Mouse (Mus musculus) left cerebral cortex, postnatal 4 days (tissue): Measurements from ENCODE around the gene Mark2. TPM values are rescaled to one million over a fixed set of nuclear protein-coding genes. Genes with fewer than 3 reads are reported as not detected.

Source experiments
- DNase-seq: peaks from one replicate; pipeline ENCODE4 v3.0.0-alpha.2; 2022
- intact Hi-C: fragments of 180-260 bp; cut with DNase I; formaldehyde crosslinking; loops from one replicate; pipeline ENCODE4 v1.15.1; 2025
- total RNA-seq, 2 experiments: library from RNA; stranded (reverse); gene quantifications; 2 replicates each; pipeline ENCODE4 v1.2.3; 2021

The Mark2 gene
- total RNA-seq, 2 experiments from 2014 or later: 91.2 to 108 TPM

DNA sequence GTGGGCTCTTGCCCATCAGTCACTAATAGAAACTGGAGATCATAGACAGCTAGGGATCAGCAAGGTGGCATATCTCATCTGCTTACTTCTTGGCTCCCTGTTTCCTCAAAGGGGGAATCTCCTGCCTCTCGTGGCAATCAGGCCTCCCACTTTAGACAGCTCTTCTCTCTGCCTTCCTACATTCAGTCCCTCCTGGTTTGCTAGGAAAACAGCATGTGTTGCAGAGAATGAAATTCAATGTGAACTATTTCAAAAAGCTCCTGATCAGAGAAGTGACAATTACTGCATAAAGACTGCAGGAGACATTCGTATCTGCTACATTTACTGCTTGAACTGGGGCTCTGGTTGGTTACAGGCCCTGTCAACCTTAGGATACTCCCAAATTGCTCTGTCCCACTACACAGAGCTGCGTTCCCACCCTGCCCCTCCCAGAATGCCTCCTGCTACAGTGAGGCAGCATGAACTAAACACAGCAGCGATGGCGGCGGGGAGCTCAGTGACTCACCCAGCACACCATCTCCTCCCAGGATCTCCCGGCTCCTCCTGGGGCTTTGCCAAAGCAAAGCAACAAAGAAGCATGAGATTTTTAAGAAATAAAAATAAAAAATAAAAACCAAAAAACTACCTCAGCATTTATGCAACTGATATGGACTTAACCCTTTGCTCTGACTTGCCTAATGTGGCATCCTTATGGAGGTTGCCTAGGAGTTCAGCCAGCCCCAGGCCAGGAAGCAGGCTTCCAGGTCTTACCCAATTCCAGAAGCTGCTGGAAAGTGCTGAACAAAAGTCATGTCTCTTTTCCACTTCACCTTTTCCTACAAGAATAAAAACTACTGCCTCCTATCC is 39.8 kb downstream of the Mark2 start:
- intact Hi-C loops: no loop called here
- no peak for DNase-seq

DNA sequence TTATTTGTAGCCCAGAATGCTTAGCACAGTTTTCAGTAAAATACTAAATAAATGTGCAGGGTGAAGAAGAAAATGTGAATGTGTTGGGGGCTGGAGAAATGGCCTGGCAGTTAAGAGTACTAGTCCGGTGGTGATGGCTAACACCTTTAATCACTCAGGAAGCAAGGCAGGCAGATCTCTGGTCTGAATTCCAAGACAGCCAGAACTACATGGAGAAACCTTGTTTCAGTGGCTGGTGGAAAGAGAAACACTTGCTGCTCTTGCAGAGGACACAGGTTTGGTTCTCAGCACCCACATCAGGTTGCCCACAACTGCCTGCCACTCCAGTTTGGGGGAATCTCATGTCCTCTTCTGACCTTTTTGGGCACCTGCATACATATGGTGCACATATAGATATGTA is 41.6 kb downstream of the Mark2 start:
- intact Hi-C loops: no loop called here
- no peak for DNase-seq

DNA sequence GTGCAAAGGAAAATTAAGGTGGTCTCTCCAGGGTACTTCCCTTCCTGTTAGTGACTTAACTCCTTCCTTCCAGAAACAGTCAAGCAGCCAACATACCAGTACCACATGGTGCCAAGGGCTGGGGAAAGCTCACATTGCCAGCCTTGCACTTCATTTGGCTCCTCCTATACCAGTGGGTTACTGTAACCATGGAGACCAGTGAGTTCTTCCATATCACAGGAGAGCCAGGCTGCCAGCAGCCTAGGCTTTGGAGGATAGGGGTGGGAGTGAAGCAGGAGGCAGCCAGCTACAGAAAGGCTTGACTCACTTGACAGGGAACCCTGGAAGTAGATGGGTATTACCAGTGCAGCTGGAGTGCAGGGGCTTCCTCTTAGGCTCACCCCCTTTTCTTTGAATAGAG is 42.6 kb downstream of the Mark2 start:
- DNase-seq: peak; percentile 63
- intact Hi-C loops: no loop called here

DNA sequence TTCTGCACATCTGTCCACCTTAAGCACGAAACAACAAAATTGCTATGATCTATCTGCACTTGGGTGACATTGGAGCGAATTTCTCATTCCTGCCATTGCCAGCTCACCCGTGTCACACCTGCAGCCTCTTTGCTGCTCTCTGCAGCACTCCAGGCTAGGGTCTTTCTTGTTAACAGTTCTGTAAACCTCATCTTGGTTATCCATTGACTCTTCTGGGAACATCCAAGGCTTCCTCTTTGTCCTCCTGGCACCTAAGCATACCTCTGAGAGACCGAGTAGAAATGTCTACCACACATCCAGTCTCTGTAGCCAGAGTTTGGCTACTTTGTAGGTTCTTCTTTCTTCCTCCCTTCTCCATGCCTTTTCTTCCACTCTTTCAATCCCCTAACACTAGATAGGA is 45.7 kb downstream of the Mark2 start:
- no peak for DNase-seq
- intact Hi-C loops: no loop called here

DNA sequence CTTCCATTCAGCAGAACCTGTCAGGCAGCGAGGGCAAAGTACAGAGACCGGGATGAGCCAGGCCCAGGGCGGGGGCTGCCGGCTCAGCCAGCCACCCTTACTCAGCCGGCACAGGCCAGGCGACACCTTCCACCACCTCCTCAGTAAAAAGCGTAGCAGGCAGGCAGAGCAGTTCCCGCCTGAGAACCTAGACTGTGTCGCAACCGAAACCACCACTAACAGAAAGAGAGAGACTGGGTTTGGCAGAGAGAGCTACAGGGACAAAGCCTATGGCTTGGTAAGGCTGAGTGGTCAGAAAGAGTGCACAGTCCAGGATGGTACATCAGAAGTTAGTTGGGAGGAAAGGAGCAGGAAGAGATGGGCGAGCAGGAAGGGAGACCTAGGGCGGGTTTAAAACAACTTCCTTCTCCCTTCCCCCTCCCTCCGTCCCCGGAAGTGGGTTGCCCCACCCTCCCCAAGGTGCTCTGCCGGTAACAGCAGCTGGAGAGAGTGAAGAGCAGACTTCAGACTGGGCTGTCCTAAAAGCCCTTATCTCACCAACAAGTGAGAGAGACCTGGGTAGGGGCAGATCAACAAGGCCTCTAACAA is 46.5 kb downstream of the Mark2 start:
- DNase-seq: no peak
- intact Hi-C loops: no loop called here

DNA sequence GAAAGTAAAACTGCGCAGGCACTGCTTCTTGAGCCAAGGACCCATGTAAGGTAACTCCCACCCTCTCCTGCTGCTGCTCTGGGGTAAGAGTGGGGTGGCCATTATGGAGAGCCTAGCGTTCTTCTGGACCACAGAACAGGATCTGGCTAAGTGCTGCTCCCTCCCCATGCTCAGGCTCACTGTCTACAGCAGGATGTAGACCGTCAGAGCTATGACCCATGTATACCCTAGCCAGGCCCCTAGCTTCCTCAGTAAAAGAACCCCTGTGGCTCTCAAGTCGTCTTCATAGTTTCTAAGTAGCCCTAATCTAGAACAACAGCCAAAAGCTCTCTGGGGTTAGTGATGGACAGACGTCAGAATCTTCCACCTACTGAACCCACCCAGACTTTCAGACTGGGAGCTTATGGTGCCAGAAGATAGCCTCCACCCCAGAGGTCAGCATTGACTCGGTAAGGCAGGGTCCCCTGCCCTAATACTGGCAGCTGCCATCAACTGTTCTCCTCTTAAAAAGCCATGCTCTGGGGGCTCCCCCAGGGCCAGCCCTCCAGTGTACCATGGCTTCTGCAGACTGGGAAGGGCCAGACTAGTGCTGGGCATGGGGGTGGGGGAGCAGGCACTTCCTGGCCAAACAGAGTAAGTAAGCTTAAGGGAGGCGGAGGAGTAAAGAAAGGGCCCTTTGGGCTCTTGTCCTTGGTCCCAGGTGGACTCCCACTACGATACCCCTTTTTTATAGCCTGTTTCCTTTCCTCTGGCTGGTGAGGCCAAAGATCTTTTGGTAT is 47.4 kb downstream of the Mark2 start:
- intact Hi-C loops: no loop called here
- DNase-seq: no peak

DNA sequence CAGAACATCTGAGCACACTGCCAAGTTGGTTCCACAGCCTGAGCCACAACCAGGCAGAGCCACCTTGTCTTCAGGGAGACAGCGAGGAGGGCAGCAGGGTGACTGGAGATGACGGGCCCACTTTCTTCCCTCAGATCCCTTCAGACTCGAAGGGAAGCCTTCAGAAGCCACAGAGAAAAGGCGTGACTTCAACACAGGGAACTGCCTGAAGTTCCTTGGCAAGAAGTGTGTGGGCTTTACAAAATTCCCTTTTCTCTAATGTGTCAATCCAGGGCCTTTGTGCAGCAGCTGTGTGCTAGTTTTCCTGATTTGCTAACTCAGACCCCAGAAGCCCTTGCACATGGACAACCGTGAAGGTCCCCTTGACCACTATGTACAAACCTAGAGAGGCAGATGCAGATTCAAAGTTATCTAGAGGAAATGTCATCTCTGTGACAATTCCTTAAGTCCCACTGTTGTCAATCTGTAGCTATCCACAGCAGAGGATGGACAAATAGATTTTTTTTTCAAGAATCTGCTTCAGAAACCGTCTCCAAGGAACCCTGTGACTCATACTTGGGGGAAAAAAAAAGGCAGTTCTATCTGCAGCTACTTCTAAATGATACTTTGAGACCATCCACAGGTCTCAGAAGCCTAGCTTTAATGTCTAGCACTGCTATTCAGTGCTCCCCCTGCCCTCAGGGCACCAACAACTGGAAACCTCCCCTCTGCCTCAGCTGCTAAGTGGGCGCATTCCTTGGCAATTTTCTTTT is 49.5 kb downstream of the Mark2 start:
- no peak for DNase-seq
- intact Hi-C loops: no loop called here

DNA sequence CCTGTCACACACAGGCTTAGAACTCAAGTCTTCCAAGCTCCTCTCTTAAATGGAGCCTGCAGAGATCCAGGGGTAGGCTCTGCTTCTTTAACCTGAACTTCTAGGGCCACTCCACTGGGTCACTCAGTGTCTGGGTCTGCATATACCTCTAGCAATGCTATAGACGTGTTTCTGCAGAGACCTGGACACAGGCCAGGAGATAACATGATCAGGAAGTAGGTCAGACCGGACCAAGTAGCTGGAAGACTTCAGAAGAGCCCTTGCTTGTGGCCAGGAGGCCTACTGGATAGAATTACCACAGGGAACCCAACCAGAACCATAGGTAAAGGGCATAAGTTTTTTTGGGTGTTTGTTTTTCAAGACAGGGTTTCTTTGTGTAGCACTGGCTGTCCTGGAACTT is 51.9 kb downstream of the Mark2 start:
- intact Hi-C loops: no loop called here
- DNase-seq: no peak

DNA sequence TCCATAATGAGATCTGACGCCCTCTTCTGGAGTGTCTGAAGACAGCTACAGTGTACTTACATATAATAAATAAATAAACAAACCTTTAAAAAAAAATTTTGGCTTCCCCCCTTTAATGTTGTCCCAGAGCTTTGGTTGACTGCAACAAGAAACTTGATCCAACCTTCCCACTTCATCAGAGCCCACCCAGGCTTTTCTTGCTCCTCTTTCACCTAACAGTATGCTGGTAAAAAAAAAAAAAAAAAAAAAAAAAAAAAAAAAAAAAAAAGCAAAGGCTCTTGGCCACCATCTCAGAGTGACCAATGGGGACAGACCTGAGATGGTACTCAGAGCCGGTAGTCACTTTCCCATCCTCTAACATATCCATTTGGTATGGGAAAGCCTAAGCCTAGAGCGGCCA is 53.4 kb downstream of the Mark2 start:
- no peak for DNase-seq
- intact Hi-C loops: no loop called here

DNA sequence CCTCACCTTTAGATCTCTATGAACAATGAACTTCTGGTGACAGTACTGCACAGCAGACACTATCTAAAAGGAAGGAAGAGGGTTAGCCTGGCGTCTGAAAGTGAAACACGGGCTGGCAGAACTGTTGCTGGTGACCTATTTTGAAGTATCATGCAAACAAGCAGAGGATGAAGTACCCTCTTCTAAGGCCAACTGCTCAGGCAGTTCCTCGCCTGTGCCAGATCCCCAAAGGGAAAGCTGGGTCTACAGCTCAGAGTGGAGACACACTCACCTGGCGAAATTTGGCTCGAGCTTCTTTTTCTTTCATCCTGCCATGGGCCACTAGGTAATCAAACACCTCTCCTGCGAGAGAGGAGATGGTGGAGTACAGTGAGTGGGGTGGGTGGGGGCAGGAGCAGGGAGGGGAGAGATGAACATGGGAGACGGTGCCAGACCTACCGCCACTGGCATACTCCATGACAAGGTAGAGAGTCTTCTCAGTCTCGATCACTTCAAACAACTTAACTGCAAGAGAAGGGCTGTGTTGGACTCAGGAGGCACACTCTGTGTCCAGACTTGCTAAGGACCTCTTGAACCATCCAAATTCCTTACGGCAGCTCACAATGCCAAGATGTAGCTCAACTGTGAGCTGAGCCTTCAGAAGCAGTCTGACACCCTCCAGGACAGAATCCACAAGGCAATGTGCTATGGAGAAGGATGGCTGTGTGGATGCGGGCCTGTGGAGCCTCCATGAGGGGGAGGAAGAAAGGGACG is 54.9 kb downstream of the Mark2 start:
- DNase-seq: no peak

DNA sequence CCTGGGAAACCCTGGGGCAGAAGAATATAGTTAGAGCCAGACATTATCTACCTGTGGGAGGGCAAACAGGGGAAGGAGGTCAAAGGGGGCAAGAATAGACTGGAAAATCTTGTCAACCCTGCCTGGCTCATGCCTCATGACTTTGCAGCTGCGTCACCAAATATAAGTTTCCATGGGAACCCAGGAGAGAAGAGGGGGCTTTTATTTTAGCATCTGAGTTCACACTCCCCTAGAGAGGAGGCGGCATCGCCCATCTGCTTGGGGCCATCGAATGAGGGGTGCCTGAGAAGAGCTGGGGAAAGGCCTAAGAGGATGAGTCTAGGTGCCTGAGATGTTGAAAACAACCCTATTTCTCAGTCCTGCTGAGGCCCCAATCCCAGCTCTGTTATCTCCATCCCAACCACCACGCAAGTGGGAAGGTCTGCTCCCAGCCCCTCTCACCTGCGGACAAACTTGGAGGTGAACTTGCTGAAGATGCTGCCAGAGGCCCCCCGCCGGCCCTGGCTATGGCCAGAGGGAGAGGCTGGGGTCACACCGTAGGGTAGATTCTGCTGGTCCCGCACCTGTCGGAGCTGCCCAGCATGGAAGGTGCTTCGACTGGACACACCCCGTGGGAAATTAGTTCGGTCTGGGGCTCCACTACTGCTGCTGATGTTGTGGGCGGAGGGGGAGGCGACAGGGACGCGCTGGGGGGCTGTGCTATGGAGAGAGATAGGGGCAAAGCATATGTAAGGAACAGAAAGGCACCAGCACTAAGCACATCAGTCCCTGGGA is 60.9 kb downstream of the Mark2 start:
- intact Hi-C loops: no loop called here
- DNase-seq: no peak

More for the DNA sequence above, 54.9 kb downstream of the Mark2 start:
- intact Hi-C loops: no loop called here

DNA sequence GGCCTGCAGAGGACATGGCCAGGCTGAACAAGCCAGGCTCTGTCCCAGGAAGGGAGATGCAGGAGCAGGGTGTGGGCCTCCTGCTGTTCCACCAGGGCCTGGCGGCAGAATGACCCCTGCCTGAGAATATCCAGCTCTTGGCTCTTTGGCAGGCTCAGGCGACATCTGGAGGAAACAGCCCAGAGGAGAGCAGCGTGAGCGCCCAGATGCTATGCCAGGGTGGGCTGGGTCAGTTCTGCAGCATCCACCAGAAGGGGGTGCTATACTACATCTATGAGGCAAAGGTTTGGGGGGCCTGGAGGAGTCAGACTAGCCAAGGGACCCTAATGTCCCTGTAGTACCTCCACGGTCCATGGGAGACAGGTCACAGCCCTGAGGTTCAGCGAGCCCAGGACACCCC is 62.5 kb downstream of the Mark2 start:
- intact Hi-C loops: loop anchor here (5.0 kb wide), 1 partner anchor 58 kb away; no protein-coding TSS in a partner anchor
- DNase-seq: peak; percentile 69

DNA sequence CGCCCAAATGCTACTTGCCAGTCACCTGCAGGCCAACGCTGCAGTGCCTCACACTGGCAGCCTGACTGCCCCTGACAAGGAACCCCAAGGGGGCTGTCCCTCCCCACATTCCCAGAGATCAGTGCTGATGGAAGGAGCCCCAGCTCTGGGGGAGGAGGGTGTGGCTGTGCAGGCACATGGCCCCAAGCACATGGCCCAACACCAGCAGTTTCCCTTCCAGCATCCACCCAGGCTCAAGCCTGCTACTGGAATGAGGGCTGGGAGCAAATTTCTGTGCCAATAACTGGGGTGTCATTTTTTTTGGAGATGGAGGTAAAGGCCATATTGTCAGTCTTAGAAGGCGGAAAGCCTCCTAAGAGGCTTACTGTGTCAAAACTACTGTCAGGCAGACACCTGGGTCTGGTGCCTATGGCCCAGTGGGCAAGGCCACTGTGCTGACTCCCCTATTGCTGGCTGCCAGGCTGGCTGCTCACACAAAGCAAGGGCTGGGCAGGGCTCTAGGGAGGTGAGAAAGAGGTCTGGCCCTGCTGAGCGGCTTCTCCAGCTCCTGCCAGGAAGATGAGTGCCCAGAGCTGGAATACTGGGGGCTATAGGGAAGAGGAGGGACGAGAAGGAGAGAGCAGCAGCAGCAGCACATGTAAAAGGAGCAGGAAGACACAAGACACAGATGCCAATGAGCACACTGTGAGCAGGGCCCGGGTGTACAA is 63.3 kb downstream of the Mark2 start:
- intact Hi-C loops: loop anchor here (5.0 kb wide), 1 partner anchor 59 kb away; no protein-coding TSS in a partner anchor
- no peak for DNase-seq

DNA sequence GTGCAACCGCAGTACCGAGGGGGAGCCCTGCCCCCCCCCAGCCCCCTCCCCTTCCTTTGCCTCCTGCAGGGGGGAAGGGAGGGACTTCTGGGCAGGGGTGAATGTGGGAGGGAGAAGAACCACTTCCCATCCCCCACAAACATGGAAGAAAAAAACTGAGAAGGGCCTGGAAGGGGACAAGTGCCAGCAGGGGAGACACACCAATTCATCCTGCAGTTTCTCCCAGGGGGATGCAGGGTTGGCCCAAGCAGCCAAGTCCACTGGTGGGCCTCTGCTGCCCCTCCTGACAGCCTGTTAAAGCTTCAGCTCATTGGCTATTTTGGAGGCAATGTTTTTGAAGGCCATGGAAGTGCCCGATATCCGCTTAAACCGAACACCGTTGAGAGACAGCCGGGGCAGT is 64.9 kb downstream of the Mark2 start:
- intact Hi-C loops: loop anchor here (5.0 kb wide), 1 partner anchor 61 kb away; no protein-coding TSS in a partner anchor
- DNase-seq: peak; percentile 64

DNA sequence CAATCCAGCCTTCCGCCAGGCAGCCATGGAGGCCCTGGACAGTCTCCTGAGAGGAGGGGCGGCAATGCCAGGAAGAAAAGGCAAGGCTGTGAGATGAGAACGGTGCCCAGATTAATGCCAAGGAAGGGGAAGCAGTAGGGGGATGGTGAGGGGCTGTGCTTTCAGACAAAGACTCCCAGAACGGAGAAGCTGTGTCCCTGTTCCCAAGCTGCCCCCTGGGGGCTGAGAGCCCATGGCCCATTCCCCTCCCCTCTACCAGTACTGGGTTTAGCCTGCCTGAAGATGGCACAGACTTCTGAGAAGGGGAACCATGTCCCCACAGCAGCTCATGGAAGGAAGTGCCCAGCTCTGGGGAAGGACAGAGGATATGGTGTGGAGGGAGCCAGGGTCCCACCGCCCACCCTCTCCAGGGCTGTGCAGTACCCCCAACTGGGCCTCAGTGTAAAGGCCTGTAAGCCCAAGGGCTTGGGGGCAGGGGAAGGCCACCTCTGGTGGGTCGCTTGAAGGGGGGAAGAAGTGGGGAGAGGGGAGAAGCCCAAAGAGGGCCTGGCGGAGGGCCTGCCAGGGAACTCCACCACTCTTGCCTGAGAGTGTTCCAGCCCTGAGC is 65.5 kb downstream of the Mark2 start:
- intact Hi-C loops: loop anchor here (5.0 kb wide), 1 partner anchor 61 kb away; no protein-coding TSS in a partner anchor
- DNase-seq: peak; percentile 71

DNA sequence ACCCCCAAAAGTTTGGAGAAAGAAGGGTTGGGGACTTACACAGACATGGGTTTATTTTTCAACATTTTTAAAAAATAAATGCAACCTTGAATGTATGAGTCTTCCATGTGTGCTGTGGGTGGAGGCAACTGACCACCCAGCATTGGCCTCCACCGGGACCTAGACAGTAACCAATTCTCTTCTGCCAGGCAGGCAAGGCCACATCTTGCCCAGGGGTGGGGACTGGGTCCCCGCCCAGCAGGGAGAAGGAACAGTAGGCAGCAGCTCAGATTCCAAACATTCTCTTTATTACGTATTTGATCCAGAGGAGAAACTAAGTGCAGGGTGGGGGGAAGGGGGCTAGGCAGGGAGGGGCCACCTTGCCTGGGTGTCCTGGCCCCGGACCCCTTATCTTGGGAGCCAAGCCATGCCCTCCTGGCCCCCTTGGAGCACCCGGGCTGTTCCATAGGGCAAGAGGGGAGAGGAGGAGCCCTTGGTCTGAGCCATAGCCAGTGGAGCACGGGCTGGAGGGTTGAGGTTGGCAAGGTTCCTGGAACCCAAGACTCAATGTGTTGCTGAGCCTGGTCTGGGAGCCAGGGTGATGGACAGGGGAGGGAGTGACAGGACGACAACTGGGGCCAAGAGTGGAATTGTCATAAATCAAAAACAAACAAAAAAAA is 66.4 kb downstream of the Mark2 start:
- intact Hi-C loops: loop anchor here (5.0 kb wide), 1 partner anchor 62 kb away; no protein-coding TSS in a partner anchor
- DNase-seq: peak; percentile 77

DNA sequence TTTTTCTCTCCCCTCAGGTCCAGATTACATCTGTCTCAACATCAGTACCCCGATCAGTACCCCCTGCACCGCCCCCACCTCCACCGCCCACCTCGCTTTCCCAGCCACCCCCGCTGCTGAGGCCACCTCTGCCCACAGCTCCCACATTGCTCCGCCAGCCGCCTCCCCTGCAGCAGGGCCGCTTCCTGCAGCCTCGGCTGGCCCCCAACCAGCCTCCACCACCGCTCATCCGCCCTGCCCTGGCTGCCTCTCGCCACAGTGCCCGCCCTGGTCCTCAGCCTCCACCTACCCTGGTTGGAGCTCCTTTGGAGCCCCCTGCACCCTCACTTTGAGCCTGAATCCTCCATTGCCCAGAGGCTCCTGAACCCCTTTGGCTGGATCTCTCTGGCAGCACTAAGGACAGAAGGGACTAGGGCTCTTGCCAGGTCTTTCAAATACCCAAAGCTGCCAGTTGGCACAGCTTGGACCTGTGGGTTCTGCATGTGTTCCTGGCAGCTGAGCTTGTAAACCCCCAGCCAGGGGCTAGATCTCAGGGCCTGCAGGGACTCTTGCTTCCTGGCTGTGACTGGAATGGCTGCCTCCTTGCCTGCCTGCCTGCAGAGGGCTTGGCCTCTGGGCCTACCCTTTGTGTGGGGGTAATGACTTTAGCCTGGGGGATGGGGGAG is 67.2 kb downstream of the Mark2 start:
- peak; percentile 90 for DNase-seq
- intact Hi-C loops: no loop called here
